Mouse (Mus musculus): ENCODE data around the gene Six5.

DNA sequence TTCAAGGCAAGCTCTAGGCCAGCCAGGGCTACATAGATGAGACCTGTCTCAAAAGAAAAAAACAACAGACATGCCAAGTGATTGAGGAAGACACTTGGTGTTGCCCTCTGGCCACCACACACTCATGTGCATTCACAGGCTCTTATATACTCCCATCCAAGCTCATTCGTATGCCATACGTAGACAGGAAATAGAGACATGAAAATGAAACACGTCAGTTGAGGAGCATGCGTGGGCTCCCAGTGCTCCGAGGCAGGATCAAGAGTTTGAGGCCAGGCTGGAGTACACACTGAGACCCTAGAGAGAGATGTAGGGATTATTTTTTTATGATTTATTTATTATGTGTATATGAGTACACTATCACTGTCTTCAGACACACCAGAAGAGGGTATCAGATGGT, 35.0 kb downstream of the Six5 start:
- TF ChIP-seq POLR2A (IDR thresholded peaks at IDR 0.05; ENCODE audit: low read depth, low read length) (no peak), CTCF (IDR thresholded peaks at IDR 0.05; ENCODE audit: borderline replicate concordance, insufficient read depth, low read length) (no peak)
